Mouse (Mus musculus): ENCODE measurements at regions not wholly inside any gene's neighbourhood (a gene's known extent, or its start where the extent isn't known, plus 50 kb on each side); places are given as distances from the start of the nearest gene placed in this dataset.

DNA sequence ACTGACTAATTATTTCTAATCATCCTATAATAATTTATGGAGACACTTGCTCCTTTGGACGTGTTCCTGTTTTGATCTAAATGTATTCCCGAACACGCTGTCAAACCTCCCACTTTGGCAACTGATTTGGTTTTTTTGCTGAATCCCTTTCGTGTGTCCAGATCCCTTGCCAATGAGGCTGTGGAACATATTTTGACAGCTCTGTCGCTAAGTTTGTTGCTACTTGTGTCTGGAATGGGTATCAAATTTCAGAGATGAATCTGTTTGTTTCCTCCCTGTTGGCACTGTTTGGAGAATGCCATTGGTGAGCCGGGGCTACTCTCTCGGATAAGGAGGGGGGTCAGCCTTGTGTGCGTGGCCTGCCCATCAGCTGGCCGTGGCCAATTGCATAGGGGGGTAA lies 277.2 kb upstream of the Tshz3 start:
- Histone ChIP-seq H3K4me3 (no peak overlapping the region), H3K9ac (no peak overlapping the region), H3K4me2 (replicated peaks) (no peak overlapping the region), H3K4me1 (no peaks in the 10 kb centered on the region), H3K36me3 (no peaks in the 10 kb centered on the region), H3K9me3 (no peaks in the 10 kb centered on the region), H3K27ac (no peak overlapping the region), H3K27me3 (no peaks in the 10 kb centered on the region)
- 71% methylated on average over 9 of the region's 9 CpGs for WGBS
- ATAC-seq (ENCODE audit: low FRiP score, low read depth): no peak

DNA sequence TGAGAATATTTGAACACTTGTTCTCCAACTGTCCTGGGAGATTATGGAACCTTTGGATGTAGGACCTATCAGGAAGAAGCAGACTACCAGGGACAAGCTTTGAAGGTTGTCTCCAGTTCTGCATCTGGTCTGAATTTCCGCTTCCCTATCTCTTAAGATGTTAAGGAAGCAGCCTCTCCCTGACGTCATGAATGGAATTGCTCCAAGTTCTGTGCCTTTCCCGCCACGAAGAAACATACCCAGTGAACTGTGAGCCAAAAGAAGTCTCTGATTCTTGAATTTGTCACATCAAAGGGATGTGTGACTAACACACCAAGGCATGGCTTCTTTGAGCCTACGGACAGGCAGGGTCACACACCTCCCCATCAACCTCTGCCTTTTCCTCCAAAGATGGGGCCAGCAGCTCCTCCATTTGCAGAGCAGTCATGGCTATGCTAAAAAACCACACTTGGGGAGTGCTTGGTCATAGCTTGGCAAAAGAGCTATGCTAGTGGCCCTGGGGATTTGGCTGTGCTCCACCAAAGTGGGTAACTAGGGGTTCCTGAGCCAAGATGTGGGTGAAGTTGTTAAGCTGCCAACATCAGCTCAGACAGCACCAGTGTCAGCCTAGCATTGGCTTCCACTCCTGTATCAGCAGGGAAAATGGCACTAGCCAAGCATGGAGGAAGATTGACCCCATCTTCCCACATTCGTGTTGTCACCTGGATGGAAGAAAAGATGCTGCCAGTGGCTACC lies 248.6 kb upstream of the Tshz3 start:
- Histone ChIP-seq H3K27ac (no peak overlapping the region), H3K9ac (no peak overlapping the region), H3K9me3 (no peaks in the 10 kb centered on the region), H3K4me1 (no peaks in the 10 kb centered on the region), H3K27me3 (no peaks in the 10 kb centered on the region), H3K36me3 (no peaks in the 10 kb centered on the region), H3K4me3 (no peak overlapping the region), H3K4me2 (replicated peaks) (no peak overlapping the region)
- 65% methylated on average over 6 of the region's 6 CpGs for WGBS
- ATAC-seq (ENCODE audit: low FRiP score, low read depth): no peak

DNA sequence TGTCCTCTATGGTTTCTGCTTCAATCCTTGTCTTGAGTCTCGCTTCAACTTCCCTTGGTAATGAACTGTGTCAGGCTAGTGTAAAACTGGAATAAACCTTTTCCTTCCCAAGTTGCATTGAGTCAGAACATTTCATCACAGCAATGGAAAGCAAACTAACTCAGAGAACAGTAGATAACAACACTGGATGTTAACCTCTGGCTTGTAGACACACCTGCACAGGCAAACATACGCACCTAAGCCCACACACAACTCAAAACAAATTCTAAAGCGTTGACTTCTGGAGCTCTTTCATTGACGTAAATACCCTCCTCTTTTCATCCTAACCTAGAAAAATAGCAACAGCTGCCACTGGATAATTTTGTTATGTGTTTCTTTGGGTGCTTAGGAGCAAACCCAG lies 244.1 kb upstream of the Tshz3 start:
- Histone ChIP-seq H3K9me3 (no peaks in the 10 kb centered on the region), H3K4me3 (no peak overlapping the region), H3K4me1 (no peaks in the 10 kb centered on the region), H3K36me3 (no peaks in the 10 kb centered on the region), H3K27ac (no peak overlapping the region), H3K4me2 (replicated peaks) (no peak overlapping the region), H3K9ac (no peak overlapping the region), H3K27me3 (no peaks in the 10 kb centered on the region)
- 88% methylated on average over 4 of the region's 4 CpGs for WGBS
- no peak for ATAC-seq (ENCODE audit: low FRiP score, low read depth)

DNA sequence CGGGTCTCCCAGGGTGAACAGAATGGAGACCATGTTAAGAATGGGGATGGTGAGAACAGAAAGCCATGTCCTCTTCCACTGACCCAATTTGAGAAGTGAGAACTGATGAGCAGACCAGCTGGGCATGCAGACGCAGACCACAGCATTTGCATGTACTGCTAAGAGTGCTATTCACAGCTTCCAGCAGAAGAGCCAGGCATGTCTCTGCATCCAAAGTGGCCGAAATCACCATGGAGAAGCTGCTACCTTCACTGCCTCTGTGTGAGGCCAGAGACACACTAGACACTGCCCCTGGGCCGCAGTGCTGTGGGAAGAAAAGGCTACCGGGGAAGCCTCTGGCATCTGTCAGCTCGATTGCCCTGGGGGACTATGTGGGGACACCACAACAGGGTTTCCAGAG lies 241.8 kb upstream of the Tshz3 start:
- H3K4me3 ChIP-seq: no peak overlapping the region
- no peak for ATAC-seq (ENCODE audit: low FRiP score, low read depth)
- no peaks in the 10 kb centered on the region for H3K9me3 ChIP-seq
- no peak overlapping the region for H3K27ac ChIP-seq
- H3K27me3 ChIP-seq: no peaks in the 10 kb centered on the region
- 86% methylated on average over 6 of the region's 6 CpGs for WGBS
- no peak overlapping the region for H3K9ac ChIP-seq
- no peaks in the 10 kb centered on the region for H3K4me1 ChIP-seq
- H3K4me2 ChIP-seq (replicated peaks): no peak overlapping the region
- no peaks in the 10 kb centered on the region for H3K36me3 ChIP-seq

DNA sequence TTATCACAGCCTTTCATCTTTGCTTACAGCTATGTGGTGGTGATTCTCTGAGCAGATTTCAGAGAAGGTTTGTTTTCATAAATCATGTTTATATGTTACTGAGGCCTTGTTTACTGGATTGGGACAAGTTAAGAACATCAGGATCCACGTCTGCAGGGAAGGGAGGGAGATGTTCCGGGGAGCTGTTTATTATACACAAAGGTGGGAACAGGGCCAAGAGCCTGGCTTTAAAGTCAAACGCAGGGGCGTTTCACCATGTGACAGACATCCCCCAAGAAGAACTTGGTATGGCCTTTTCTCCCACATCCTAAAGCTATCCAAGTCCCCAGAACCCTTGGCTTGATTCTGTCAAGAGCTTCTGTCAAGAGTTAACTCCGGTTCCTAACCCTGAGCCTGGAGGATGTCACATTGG lies 235.5 kb upstream of the Tshz3 start:
- ATAC-seq (ENCODE audit: low FRiP score, low read depth): no peak
- Histone ChIP-seq H3K4me1 (no peaks in the 10 kb centered on the region), H3K27me3 (no peaks in the 10 kb centered on the region), H3K9me3 (no peaks in the 10 kb centered on the region), H3K4me3 (no peak overlapping the region), H3K9ac (no peak overlapping the region), H3K36me3 (no peaks in the 10 kb centered on the region), H3K27ac (no peak overlapping the region), H3K4me2 (replicated peaks) (no peak overlapping the region)
- WGBS: 62% methylated on average over 5 of the region's 5 CpGs

DNA sequence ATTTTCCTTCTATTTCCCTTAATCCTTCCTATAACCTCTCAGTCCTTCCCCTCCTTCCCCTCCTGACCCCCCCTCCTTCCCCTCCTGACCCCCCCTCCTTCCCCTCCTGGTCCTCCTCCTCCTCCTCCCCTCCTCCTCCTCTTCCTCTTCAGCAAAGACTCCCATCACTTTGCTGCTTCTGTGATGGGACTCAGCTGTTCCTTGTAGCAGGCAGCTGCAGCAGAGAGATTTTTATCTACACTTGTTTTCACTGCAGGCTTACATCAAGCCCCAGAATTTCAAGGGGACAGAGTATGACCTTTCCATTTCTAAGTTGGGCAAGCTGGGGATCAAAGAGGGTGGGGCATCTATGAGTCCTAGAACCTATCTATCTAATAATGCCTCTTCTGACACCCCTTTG lies 228.5 kb upstream of the Tshz3 start:
- Histone ChIP-seq H3K4me3 (no peak overlapping the region), H3K27me3 (no peaks in the 10 kb centered on the region), H3K9me3 (no peaks in the 10 kb centered on the region), H3K9ac (no peak overlapping the region), H3K27ac (no peak overlapping the region), H3K4me1 (no peaks in the 10 kb centered on the region), H3K36me3 (no peaks in the 10 kb centered on the region), H3K4me2 (replicated peaks) (no peak overlapping the region)
- ATAC-seq (ENCODE audit: low FRiP score, low read depth): no peak

DNA sequence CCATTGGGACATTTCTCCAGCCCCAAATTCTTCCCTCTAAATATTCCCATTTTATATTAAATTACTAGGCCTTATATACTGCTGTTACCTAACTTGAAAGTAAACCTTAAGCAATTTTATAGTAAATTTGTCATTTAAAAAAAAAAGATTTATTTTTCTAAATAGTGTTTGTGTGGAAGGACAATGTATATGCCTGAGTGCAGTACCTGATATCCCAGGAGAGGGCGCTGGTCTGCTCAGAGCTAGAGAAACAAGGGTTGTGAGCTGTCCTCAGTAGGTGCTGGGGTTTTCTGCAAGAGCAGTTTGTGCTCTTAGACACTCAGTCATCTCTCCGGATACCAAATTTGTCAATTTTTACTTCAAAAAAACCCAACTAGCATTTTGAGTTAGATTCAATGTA lies 224.4 kb upstream of the Tshz3 start:
- Histone ChIP-seq H3K9ac (no peak overlapping the region), H3K27ac (no peak overlapping the region), H3K4me2 (replicated peaks) (no peak overlapping the region), H3K36me3 (no peaks in the 10 kb centered on the region), H3K9me3 (no peaks in the 10 kb centered on the region), H3K4me3 (no peak overlapping the region), H3K27me3 (peaks cover 4% of the 10 kb centered on the region; the same call in 1 of the 2 replicates), H3K4me1 (no peaks in the 10 kb centered on the region)
- no peak for ATAC-seq (ENCODE audit: low FRiP score, low read depth)
- WGBS: 81% methylated on average over 2 of the region's 2 CpGs

DNA sequence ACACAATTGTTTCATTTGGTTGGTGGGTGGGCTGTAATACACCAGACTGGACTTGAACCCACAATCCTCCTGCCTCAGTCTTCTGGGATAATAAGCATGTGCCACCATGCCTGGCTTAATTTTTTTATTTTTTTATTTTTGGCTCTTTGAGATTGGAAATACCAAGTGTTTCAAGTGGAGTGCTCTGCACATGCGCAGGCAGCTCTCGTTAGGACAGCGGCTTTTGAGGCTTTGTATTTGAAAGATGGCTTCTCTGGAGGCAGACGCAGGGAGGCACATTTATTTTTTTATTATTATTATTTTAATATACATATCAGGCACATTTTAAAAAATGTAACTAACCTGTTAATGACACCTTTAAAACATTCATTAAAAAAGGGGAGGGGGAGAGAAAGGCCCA lies 221.5 kb upstream of the Tshz3 start:
- no peak overlapping the region for H3K4me3 ChIP-seq
- no peaks in the 10 kb centered on the region for H3K9me3 ChIP-seq
- no peak overlapping the region for H3K9ac ChIP-seq
- no peaks in the 10 kb centered on the region for H3K36me3 ChIP-seq
- H3K4me2 ChIP-seq (replicated peaks): peak overlapping the region; percentile 31; the same call in 1 of the 2 replicates
- H3K27me3 ChIP-seq: peaks cover 15% of the 10 kb centered on the region
- no peak overlapping the region for H3K27ac ChIP-seq
- 67% methylated on average over 4 of the region's 4 CpGs for WGBS
- no peak for ATAC-seq (ENCODE audit: low FRiP score, low read depth)
- H3K4me1 ChIP-seq: peaks cover 8% of the 10 kb centered on the region

DNA sequence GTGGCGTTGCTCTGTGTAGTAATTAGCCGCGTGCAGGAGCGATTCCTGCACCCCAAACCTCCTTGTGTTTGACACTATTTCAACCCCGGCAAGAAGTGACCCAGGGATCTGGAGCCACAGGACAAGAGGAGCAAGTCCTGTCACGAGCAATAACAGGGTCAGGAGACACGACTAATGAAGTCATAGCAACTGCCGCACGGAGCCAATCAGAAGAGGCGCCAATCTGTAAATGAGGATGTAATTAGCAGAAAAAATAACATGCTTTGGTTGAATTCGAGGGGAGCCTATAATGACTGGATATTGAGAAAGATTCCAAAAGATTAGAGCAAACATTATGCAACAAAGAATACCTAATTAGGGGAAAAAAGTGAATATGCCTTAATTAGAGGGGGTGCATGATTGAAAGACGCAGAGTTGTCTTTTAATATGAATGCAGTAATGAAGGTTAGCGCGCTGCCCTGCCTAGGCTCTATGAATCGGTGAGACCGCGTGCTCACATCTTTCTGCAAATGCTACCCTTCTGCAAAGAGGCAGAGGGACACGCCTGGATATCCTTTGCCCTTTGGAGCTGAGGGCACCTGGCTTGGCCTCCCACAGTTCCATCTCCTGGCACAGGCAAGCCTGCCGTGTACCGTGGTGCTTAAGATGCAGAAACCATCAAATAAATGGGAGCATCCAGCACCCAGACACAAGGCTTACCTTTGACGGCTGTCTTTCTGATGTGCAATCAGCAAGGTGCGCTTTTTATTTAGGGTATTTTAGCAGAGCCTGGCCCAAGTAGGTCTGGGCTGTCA lies 220.9 kb upstream of the Tshz3 start:
- WGBS: 61% methylated on average over 22 of the region's 22 CpGs
- Histone ChIP-seq H3K9me3 (no peaks in the 10 kb centered on the region), H3K27me3 (peaks cover 17% of the 10 kb centered on the region), H3K27ac (no peak overlapping the region), H3K4me3 (no peak overlapping the region), H3K4me2 (replicated peaks) (peak overlapping the region; percentile 31; the same call in 1 of the 2 replicates), H3K4me1 (peaks cover 8% of the 10 kb centered on the region), H3K9ac (no peak overlapping the region), H3K36me3 (no peaks in the 10 kb centered on the region)
- no peak for ATAC-seq (ENCODE audit: low FRiP score, low read depth)

DNA sequence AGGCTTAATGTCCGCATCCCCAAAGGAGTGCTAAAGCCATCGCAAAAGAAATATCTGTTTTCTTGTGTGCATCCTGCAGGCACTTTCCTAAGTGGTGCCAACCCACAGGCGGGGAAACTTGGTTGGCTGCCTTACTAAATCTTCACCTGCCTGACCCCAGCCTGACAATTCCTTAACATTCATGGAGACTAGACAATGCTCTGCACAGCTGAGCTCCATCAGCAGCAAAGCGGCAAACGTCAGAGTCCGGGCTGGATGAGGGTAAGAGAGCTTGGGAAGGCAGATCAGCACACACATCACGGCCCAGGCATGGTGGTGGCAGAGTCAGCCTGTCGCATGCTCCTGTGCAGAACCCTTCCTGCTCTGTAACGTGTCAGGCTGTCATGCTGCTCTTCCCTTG lies 209.8 kb upstream of the Tshz3 start:
- 87% methylated on average over 9 of the region's 9 CpGs for WGBS

DNA sequence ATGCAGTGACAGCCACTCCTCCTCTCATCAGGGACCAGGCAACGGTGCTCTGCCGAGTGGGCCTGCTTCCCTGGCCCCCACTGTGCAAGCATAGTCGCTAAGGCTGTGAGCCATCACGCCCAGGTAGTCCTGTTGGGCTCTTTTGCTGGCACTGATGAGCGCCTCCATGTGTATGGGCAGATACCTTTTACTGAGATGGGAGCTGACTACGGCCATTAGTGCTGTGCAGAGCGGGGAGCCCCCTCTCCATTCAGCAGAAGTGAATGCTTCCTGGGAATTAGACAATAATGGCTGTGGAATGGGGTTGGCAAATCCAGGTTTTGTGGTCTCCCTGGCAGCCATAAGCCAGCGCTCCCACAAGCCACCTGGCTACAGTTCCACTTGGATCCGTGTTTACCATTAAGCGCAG lies 206.7 kb upstream of the Tshz3 start:
- H3K9me3 ChIP-seq: no peaks in the 10 kb centered on the region
- H3K27me3 ChIP-seq: 0 out of 2 replicates have a peak, but pooled peaks cover 4% of the 10 kb centered on the region
- no peaks in the 10 kb centered on the region for H3K4me1 ChIP-seq
- no peaks in the 10 kb centered on the region for H3K36me3 ChIP-seq
- 75% methylated on average over 10 of the region's 10 CpGs for whole genome bisulfite sequencing
- H3K9ac ChIP-seq: no peak overlapping the region
- ATAC-seq (ENCODE audit: low FRiP score, low read depth): no peak
- H3K4me2 ChIP-seq (replicated peaks): no peak overlapping the region
- no peak overlapping the region for H3K27ac ChIP-seq
- no peak overlapping the region for H3K4me3 ChIP-seq

More for the DNA sequence above, 209.8 kb upstream of the Tshz3 start:
- Histone ChIP-seq H3K9ac (no peak overlapping the region), H3K27me3 (0 out of 2 replicates have a peak, but pooled peaks cover 4% of the 10 kb centered on the region), H3K27ac (no peak overlapping the region), H3K4me1 (no peaks in the 10 kb centered on the region), H3K4me3 (no peak overlapping the region), H3K4me2 (replicated peaks) (no peak overlapping the region), H3K9me3 (no peaks in the 10 kb centered on the region), H3K36me3 (no peaks in the 10 kb centered on the region)
- ATAC-seq (ENCODE audit: low FRiP score, low read depth): no peak

DNA sequence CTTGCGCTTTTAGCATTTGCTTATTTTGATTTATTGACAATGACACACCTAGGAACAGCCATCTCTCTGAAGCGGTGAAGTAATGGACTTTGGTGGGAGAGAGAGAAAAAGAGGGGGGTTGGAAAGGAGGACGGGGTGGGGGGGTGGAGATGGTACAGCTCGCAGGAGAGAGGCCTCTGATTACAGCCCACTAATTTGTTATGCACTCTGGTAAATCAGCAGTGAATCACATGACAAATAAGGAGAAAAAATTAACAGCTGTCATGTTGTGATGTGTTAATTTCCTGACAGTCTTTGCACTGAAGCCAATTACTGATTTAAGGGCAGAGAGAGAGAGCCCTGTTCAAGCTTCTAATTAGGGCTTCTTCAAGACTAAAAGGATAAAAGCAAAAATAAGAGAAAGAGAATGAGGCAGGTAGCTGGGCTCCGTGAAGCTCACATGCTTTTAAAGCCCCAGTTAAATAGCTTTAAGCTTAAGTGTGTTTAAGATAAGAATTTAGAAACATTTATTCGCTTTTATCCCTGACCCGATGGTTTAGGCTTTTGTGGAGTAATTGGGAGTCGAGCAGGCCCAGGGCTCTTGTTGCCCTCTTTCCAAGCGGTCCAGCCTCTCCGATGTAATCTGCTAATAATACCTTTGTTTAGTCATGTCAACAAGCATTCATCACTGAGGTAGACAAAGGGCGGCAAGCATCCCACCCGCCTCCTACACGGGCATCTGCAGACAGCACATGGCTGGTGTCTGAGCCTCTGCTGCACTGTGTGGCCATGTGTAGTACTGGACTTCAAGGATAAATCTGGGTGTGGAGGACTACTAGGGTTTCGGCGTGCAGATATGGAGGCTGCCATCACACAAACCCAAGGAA lies 193.7 kb upstream of the Tshz3 start:
- 58% methylated on average over 15 of the region's 15 CpGs for WGBS
- H3K4me1 ChIP-seq: no peaks in the 10 kb centered on the region
- no peak overlapping the region for H3K27ac ChIP-seq
- no peak overlapping the region for H3K9ac ChIP-seq
- H3K36me3 ChIP-seq: no peaks in the 10 kb centered on the region
- H3K4me3 ChIP-seq: no peak overlapping the region
- no peaks in the 10 kb centered on the region for H3K27me3 ChIP-seq
- H3K4me2 ChIP-seq (replicated peaks): no peak overlapping the region
- no peaks in the 10 kb centered on the region for H3K9me3 ChIP-seq
- no peak for ATAC-seq (ENCODE audit: low FRiP score, low read depth)

Data from limb, embryonic 13.5 days (tissue).